Mouse (Mus musculus): Measurements from ENCODE around the gene Cacng7. TPM values are rescaled to one million over a fixed set of nuclear protein-coding genes. Genes with fewer than 3 reads are reported as not detected.

Gene Cacng7
- polyA plus RNA-seq, 1 experiment from 2014 or later, result 4.3 TPM

GRCm38 (mm10) chr7:3354850-3355249 is 22.1 kb downstream of the Cacng7 start:
- Histone ChIP-seq H3K9ac (replicated peaks) (no peak overlapping the region), H3K36me3 (peaks cover 63% of the 10 kb centered on the region), H3K27ac (no peak overlapping the region), H3K9me3 (no peaks in the 10 kb centered on the region), H3K4me2 (replicated peaks) (no peak overlapping the region), H3K4me3 (replicated peaks) (no peak overlapping the region), H3K4me1 (replicated peaks) (no peaks in the 10 kb centered on the region), H3K27me3 (no peaks in the 10 kb centered on the region)
- no peak for ATAC-seq
- WGBS, result 89% methylated on average over 6 of the region's 6 CpGs

- WGBS, result 100% methylated on average over 1 of the region's 1 CpGs
These were observed 27.9 kb downstream of the Cacng7 start for GRCm38 (mm10) chr7:3360678-3361077.

GRCm38 (mm10) chr7:3365547-3366279 is 33.0 kb downstream of the Cacng7 start:
- 47% methylated on average over 11 of the region's 11 CpGs for WGBS
- H3K27me3 ChIP-seq, result peaks cover 19% of the 10 kb centered on the region; the same call in 1 of the 2 replicates
- ATAC-seq, result no peak

More at GRCm38 (mm10) chr7:3360678-3361077, 27.9 kb downstream of the Cacng7 start:
- H3K27me3 ChIP-seq, result peaks cover 8% of the 10 kb centered on the region; the same call in 1 of the 2 replicates
- peaks cover 67% of the 10 kb centered on the region for H3K36me3 ChIP-seq
- no peak overlapping the region for H3K4me2 ChIP-seq (replicated peaks)
- H3K27ac ChIP-seq, result no peak overlapping the region
- H3K9ac ChIP-seq (replicated peaks), result no peak overlapping the region
- H3K4me3 ChIP-seq (replicated peaks), result no peak overlapping the region
- no peaks in the 10 kb centered on the region for H3K9me3 ChIP-seq
- no peak for ATAC-seq
- no peaks in the 10 kb centered on the region for H3K4me1 ChIP-seq (replicated peaks)

GRCm38 (mm10) chr7:3366705-3367516 is 34.2 kb downstream of the Cacng7 start:
- ATAC-seq, result peak; percentile 41
- Histone ChIP-seq H3K4me2 (replicated peaks) (no peak overlapping the region; the same call in 1 of the 2 replicates), H3K27me3 (peaks cover 19% of the 10 kb centered on the region; the same call in 1 of the 2 replicates), H3K4me1 (replicated peaks) (peaks cover 12% of the 10 kb centered on the region), H3K4me3 (replicated peaks) (no peak overlapping the region), H3K9me3 (no peaks in the 10 kb centered on the region), H3K9ac (replicated peaks) (no peak overlapping the region), H3K36me3 (peaks cover 29% of the 10 kb centered on the region), H3K27ac (no peak overlapping the region)
- 20% methylated on average over 42 of the region's 42 CpGs for WGBS

More at GRCm38 (mm10) chr7:3365547-3366279, 33.0 kb downstream of the Cacng7 start:
- Histone ChIP-seq H3K4me1 (replicated peaks) (peaks cover 12% of the 10 kb centered on the region), H3K4me2 (replicated peaks) (no peak overlapping the region), H3K36me3 (peaks cover 37% of the 10 kb centered on the region), H3K9ac (replicated peaks) (no peak overlapping the region), H3K4me3 (replicated peaks) (no peak overlapping the region), H3K27ac (no peak overlapping the region), H3K9me3 (no peaks in the 10 kb centered on the region)

- 10% methylated on average over 11 of the region's 11 CpGs for WGBS
- H3K27me3 ChIP-seq, result peaks cover 19% of the 10 kb centered on the region; the same call in 1 of the 2 replicates
- no peak overlapping the region for H3K4me3 ChIP-seq (replicated peaks)
- no peak overlapping the region for H3K27ac ChIP-seq
- H3K9ac ChIP-seq (replicated peaks), result peak overlapping the region; percentile 24; the same call in 1 of the 2 replicates
- H3K4me2 ChIP-seq (replicated peaks), result peak overlapping the region; percentile 11; the same call in 1 of the 2 replicates
- no peaks in the 10 kb centered on the region for H3K9me3 ChIP-seq
- peaks cover 25% of the 10 kb centered on the region for H3K36me3 ChIP-seq
- ATAC-seq, result no peak
- H3K4me1 ChIP-seq (replicated peaks), result peaks cover 12% of the 10 kb centered on the region
These were observed 34.8 kb downstream of the Cacng7 start for GRCm38 (mm10) chr7:3367569-3367968.

- peaks cover 19% of the 10 kb centered on the region; the same call in 1 of the 2 replicates for H3K27me3 ChIP-seq
- no peak overlapping the region for H3K9ac ChIP-seq (replicated peaks)
- H3K4me2 ChIP-seq (replicated peaks), result no peak overlapping the region
- H3K4me3 ChIP-seq (replicated peaks), result no peak overlapping the region
- no peaks in the 10 kb centered on the region for H3K9me3 ChIP-seq
- WGBS, result 29% methylated on average over 12 of the region's 12 CpGs
- H3K36me3 ChIP-seq, result peaks cover 25% of the 10 kb centered on the region
- ATAC-seq, result 0 out of 2 replicates have a peak, but pooled peaks have one; percentile 28
- H3K4me1 ChIP-seq (replicated peaks), result peaks cover 12% of the 10 kb centered on the region
- H3K27ac ChIP-seq, result no peak overlapping the region
These were observed 35.6 kb downstream of the Cacng7 start for GRCm38 (mm10) chr7:3368311-3368710.

GRCm38 (mm10) chr7:3369189-3369588 is 36.4 kb downstream of the Cacng7 start:
- H3K27me3 ChIP-seq, result peaks cover 19% of the 10 kb centered on the region; the same call in 1 of the 2 replicates
- no peak overlapping the region for H3K27ac ChIP-seq
- no peak overlapping the region for H3K9ac ChIP-seq (replicated peaks)
- no peaks in the 10 kb centered on the region for H3K9me3 ChIP-seq
- ATAC-seq, result no peak
- 77% methylated on average over 6 of the region's 6 CpGs for WGBS
- peaks cover 23% of the 10 kb centered on the region for H3K36me3 ChIP-seq
- peaks cover 12% of the 10 kb centered on the region for H3K4me1 ChIP-seq (replicated peaks)
- no peak overlapping the region for H3K4me3 ChIP-seq (replicated peaks)
- H3K4me2 ChIP-seq (replicated peaks), result no peak overlapping the region

GRCm38 (mm10) chr7:3370407-3370806 is 37.7 kb downstream of the Cacng7 start:
- Histone ChIP-seq H3K27ac (no peak overlapping the region), H3K4me1 (replicated peaks) (peaks cover 12% of the 10 kb centered on the region), H3K36me3 (peaks cover 11% of the 10 kb centered on the region), H3K9ac (replicated peaks) (no peak overlapping the region), H3K4me2 (replicated peaks) (no peak overlapping the region), H3K27me3 (peaks cover 14% of the 10 kb centered on the region; the same call in 1 of the 2 replicates), H3K4me3 (replicated peaks) (no peak overlapping the region), H3K9me3 (no peaks in the 10 kb centered on the region)
- ATAC-seq, result no peak
- 58% methylated on average over 4 of the region's 4 CpGs for WGBS

GRCm38 (mm10) chr7:3372376-3372775 is 39.6 kb downstream of the Cacng7 start:
- Histone ChIP-seq H3K27me3 (no peaks in the 10 kb centered on the region), H3K9me3 (no peaks in the 10 kb centered on the region), H3K36me3 (no peaks in the 10 kb centered on the region), H3K4me1 (replicated peaks) (peaks cover 4% of the 10 kb centered on the region), H3K27ac (no peak overlapping the region), H3K9ac (replicated peaks) (no peak overlapping the region), H3K4me3 (replicated peaks) (no peak overlapping the region), H3K4me2 (replicated peaks) (no peak overlapping the region)
- ATAC-seq, result no peak
- 86% methylated on average over 2 of the region's 2 CpGs for WGBS

GRCm38 (mm10) chr7:3373754-3374153 is 41.0 kb downstream of the Cacng7 start:
- Histone ChIP-seq H3K4me3 (replicated peaks) (no peak overlapping the region), H3K9ac (replicated peaks) (no peak overlapping the region), H3K9me3 (no peaks in the 10 kb centered on the region), H3K36me3 (no peaks in the 10 kb centered on the region), H3K27ac (no peak overlapping the region), H3K27me3 (no peaks in the 10 kb centered on the region), H3K4me1 (replicated peaks) (no peaks in the 10 kb centered on the region), H3K4me2 (replicated peaks) (no peak overlapping the region)
- ATAC-seq, result no peak
- 85% methylated on average over 8 of the region's 8 CpGs for WGBS

GRCm38 (mm10) chr7:3376831-3377230 is 44.1 kb downstream of the Cacng7 start:
- no peaks in the 10 kb centered on the region for H3K4me1 ChIP-seq (replicated peaks)
- ATAC-seq, result no peak
- no peak overlapping the region for H3K9ac ChIP-seq (replicated peaks)
- WGBS, result 53% methylated on average over 4 of the region's 4 CpGs
- no peak overlapping the region for H3K27ac ChIP-seq
- H3K27me3 ChIP-seq, result no peaks in the 10 kb centered on the region
- H3K36me3 ChIP-seq, result no peaks in the 10 kb centered on the region
- no peak overlapping the region for H3K4me3 ChIP-seq (replicated peaks)
- H3K4me2 ChIP-seq (replicated peaks), result no peak overlapping the region
- no peaks in the 10 kb centered on the region for H3K9me3 ChIP-seq

GRCm38 (mm10) chr7:3382123-3382522 is 49.4 kb downstream of the Cacng7 start:
- H3K27me3 ChIP-seq, result no peaks in the 10 kb centered on the region
- 0 out of 2 replicates have a peak, but pooled peaks cover 4% of the 10 kb centered on the region for H3K4me1 ChIP-seq (replicated peaks)
- H3K27ac ChIP-seq, result no peak overlapping the region
- no peak for ATAC-seq
- no peak overlapping the region for H3K4me3 ChIP-seq (replicated peaks)
- H3K9me3 ChIP-seq, result no peaks in the 10 kb centered on the region
- H3K36me3 ChIP-seq, result no peaks in the 10 kb centered on the region
- WGBS, result 84% methylated on average over 9 of the region's 9 CpGs
- no peak overlapping the region for H3K4me2 ChIP-seq (replicated peaks)
- H3K9ac ChIP-seq (replicated peaks), result no peak overlapping the region

Measured in midbrain, embryonic 13.5 days (tissue).